Mouse (Mus musculus): Measurements from ENCODE around the gene Cd72. TPM values are rescaled to one million over a fixed set of nuclear protein-coding genes. Genes with fewer than 3 reads are reported as not detected.

Gene Cd72
- polyA plus RNA-seq, 1 experiment from 2014 or later, result 3.2 TPM

GRCm38 (mm10) chr4:43481894-43482456 is 27.5 kb upstream of the Cd72 start:
- no peak for ATAC-seq
- H3K36me3 ChIP-seq (ENCODE audit: control insufficient read depth, insufficient read depth), result no peaks in the 10 kb centered on the region
- 73% methylated on average over 7 of the region's 7 CpGs for WGBS
- H3K4me2 ChIP-seq (replicated peaks; ENCODE audit: low read depth), result no peak overlapping the region
- no peak for TF ChIP-seq CTCF (IDR thresholded peaks at IDR 0.05; ENCODE audit: low read depth)
- no peak overlapping the region for H3K27ac ChIP-seq (ENCODE audit: low read depth, low read length)
- H3K27me3 ChIP-seq (replicated peaks; ENCODE audit: control insufficient read depth, insufficient read depth, low read length), result no peaks in the 10 kb centered on the region
- H3K4me3 ChIP-seq (ENCODE audit: low read depth, low read length), result no peak overlapping the region
- H3K4me1 ChIP-seq (replicated peaks; ENCODE audit: control insufficient read depth, insufficient read depth, low read length), result peaks cover 3% of the 10 kb centered on the region; the same call in 1 of the 2 replicates
- H3K9me3 ChIP-seq (ENCODE audit: control insufficient read depth), result no peaks in the 10 kb centered on the region
- no peak overlapping the region for H3K9ac ChIP-seq (ENCODE audit: low read depth, low read length)

- no peaks in the 10 kb centered on the region for H3K27me3 ChIP-seq (replicated peaks; ENCODE audit: control insufficient read depth, insufficient read depth, low read length)
- H3K4me3 ChIP-seq (ENCODE audit: low read depth, low read length), result no peak overlapping the region
- no peaks in the 10 kb centered on the region for H3K36me3 ChIP-seq (ENCODE audit: control insufficient read depth, insufficient read depth)
- no peak overlapping the region for H3K27ac ChIP-seq (ENCODE audit: low read depth, low read length)
- peak; percentile 84 for ATAC-seq
- H3K4me2 ChIP-seq (replicated peaks; ENCODE audit: low read depth), result no peak overlapping the region
- TF ChIP-seq CTCF (IDR thresholded peaks at IDR 0.05; ENCODE audit: low read depth), result no peak
- H3K9ac ChIP-seq (ENCODE audit: low read depth, low read length), result no peak overlapping the region
- WGBS, result 47% methylated on average over 5 of the region's 5 CpGs
- no peaks in the 10 kb centered on the region for H3K9me3 ChIP-seq (ENCODE audit: control insufficient read depth)
- H3K4me1 ChIP-seq (replicated peaks; ENCODE audit: control insufficient read depth, insufficient read depth, low read length), result peaks cover 3% of the 10 kb centered on the region; the same call in 1 of the 2 replicates
Measured at GRCm38 (mm10) chr4:43480985-43481384, 26.6 kb upstream of the Cd72 start.

- Histone ChIP-seq H3K4me3 (ENCODE audit: low read depth, low read length) (no peak overlapping the region), H3K4me1 (replicated peaks; ENCODE audit: control insufficient read depth, insufficient read depth, low read length) (peaks cover 3% of the 10 kb centered on the region; the same call in 1 of the 2 replicates), H3K27me3 (replicated peaks; ENCODE audit: control insufficient read depth, insufficient read depth, low read length) (no peaks in the 10 kb centered on the region), H3K9me3 (ENCODE audit: control insufficient read depth) (no peaks in the 10 kb centered on the region), H3K9ac (ENCODE audit: low read depth, low read length) (no peak overlapping the region), H3K4me2 (replicated peaks; ENCODE audit: low read depth) (no peak overlapping the region), H3K27ac (ENCODE audit: low read depth, low read length) (no peak overlapping the region), H3K36me3 (ENCODE audit: control insufficient read depth, insufficient read depth) (no peaks in the 10 kb centered on the region)
- 56% methylated on average over 24 of the region's 24 CpGs for WGBS
- no peak for ATAC-seq
- peak; percentile 75 for TF ChIP-seq CTCF (IDR thresholded peaks at IDR 0.05; ENCODE audit: low read depth)
Measured at GRCm38 (mm10) chr4:43478906-43479832, 24.7 kb upstream of the Cd72 start.

GRCm38 (mm10) chr4:43478534-43478858 is 24.1 kb upstream of the Cd72 start:
- ATAC-seq, result no peak
- peak overlapping the region; percentile 24 for H3K4me3 ChIP-seq (ENCODE audit: low read depth, low read length)
- no peaks in the 10 kb centered on the region for H3K36me3 ChIP-seq (ENCODE audit: control insufficient read depth, insufficient read depth)
- no peak for TF ChIP-seq CTCF (IDR thresholded peaks at IDR 0.05; ENCODE audit: low read depth)
- no peak overlapping the region; the same call in 1 of the 2 replicates for H3K27ac ChIP-seq (ENCODE audit: low read depth, low read length)
- H3K27me3 ChIP-seq (replicated peaks; ENCODE audit: control insufficient read depth, insufficient read depth, low read length), result no peaks in the 10 kb centered on the region
- no peak overlapping the region; the same call in 1 of the 2 replicates for H3K9ac ChIP-seq (ENCODE audit: low read depth, low read length)
- H3K4me1 ChIP-seq (replicated peaks; ENCODE audit: control insufficient read depth, insufficient read depth, low read length), result peaks cover 3% of the 10 kb centered on the region; the same call in 1 of the 2 replicates
- WGBS, result 46% methylated on average over 8 of the region's 8 CpGs
- H3K4me2 ChIP-seq (replicated peaks; ENCODE audit: low read depth), result peak overlapping the region; percentile 64
- H3K9me3 ChIP-seq (ENCODE audit: control insufficient read depth), result no peaks in the 10 kb centered on the region

GRCm38 (mm10) chr4:43477857-43478533 is 23.6 kb upstream of the Cd72 start:
- peak overlapping the region; percentile 24 for H3K4me3 ChIP-seq (ENCODE audit: low read depth, low read length)
- peak; percentile 71 for ATAC-seq
- TF ChIP-seq CTCF (IDR thresholded peaks at IDR 0.05; ENCODE audit: low read depth), result peak; percentile 77
- H3K9me3 ChIP-seq (ENCODE audit: control insufficient read depth), result no peaks in the 10 kb centered on the region
- H3K9ac ChIP-seq (ENCODE audit: low read depth, low read length), result no peak overlapping the region; the same call in 1 of the 2 replicates
- no peaks in the 10 kb centered on the region for H3K36me3 ChIP-seq (ENCODE audit: control insufficient read depth, insufficient read depth)
- H3K4me1 ChIP-seq (replicated peaks; ENCODE audit: control insufficient read depth, insufficient read depth, low read length), result peaks cover 3% of the 10 kb centered on the region; the same call in 1 of the 2 replicates
- 19% methylated on average over 11 of the region's 11 CpGs for WGBS
- H3K27ac ChIP-seq (ENCODE audit: low read depth, low read length), result no peak overlapping the region; the same call in 1 of the 2 replicates
- H3K4me2 ChIP-seq (replicated peaks; ENCODE audit: low read depth), result peak overlapping the region; percentile 64
- H3K27me3 ChIP-seq (replicated peaks; ENCODE audit: control insufficient read depth, insufficient read depth, low read length), result no peaks in the 10 kb centered on the region

GRCm38 (mm10) chr4:43476604-43477003 is 22.2 kb upstream of the Cd72 start:
- ATAC-seq, result no peak
- no peaks in the 10 kb centered on the region for H3K36me3 ChIP-seq (ENCODE audit: control insufficient read depth, insufficient read depth)
- H3K4me1 ChIP-seq (replicated peaks; ENCODE audit: control insufficient read depth, insufficient read depth, low read length), result peaks cover 3% of the 10 kb centered on the region; the same call in 1 of the 2 replicates
- TF ChIP-seq CTCF (IDR thresholded peaks at IDR 0.05; ENCODE audit: low read depth), result peak; percentile 59
- no peaks in the 10 kb centered on the region for H3K27me3 ChIP-seq (replicated peaks; ENCODE audit: control insufficient read depth, insufficient read depth, low read length)
- no peak overlapping the region for H3K27ac ChIP-seq (ENCODE audit: low read depth, low read length)
- H3K9me3 ChIP-seq (ENCODE audit: control insufficient read depth), result no peaks in the 10 kb centered on the region
- 85% methylated on average over 6 of the region's 6 CpGs for WGBS
- H3K4me3 ChIP-seq (ENCODE audit: low read depth, low read length), result no peak overlapping the region
- H3K4me2 ChIP-seq (replicated peaks; ENCODE audit: low read depth), result no peak overlapping the region
- H3K9ac ChIP-seq (ENCODE audit: low read depth, low read length), result no peak overlapping the region

All from intestine, postnatal 0 days (tissue).